Mouse (Mus musculus) myocyte (in vitro differentiated cells): Measurements from ENCODE around the gene Pkm.
A peak's percentile ranks its signal among the peaks of the same experiment; 100 is the strongest.

ENCODE experiments used
- MAX ChIP-seq: IDR thresholded peaks from one replicate; pipeline ENCODE4 v1.6.1; 2011; ENCODE audit warnings: low read depth, mild to moderate bottlenecking, control low read depth
- MYOG ChIP-seq, 3 experiments: IDR thresholded peaks; one replicate each; pipeline ENCODE4 v1.6.1; 2011; ENCODE audit warnings: control low read depth in 2 of 3, low read depth in 2 of 3, mild to moderate bottlenecking in 2 of 3; ENCODE audit not compliant: insufficient read length in 2 of 3, control insufficient read depth in 1 of 3, insufficient read depth in 1 of 3
- POLR2A ChIP-seq: IDR thresholded peaks from one replicate; pipeline ENCODE4 v1.6.1; 2011; ENCODE audit warnings: low read depth, mild to moderate bottlenecking, control low read depth, moderate library complexity; ENCODE audit not compliant: insufficient read length
- TCF12 ChIP-seq: IDR thresholded peaks from one replicate; pipeline ENCODE4 v1.6.1; 2011; ENCODE audit warnings: mild to moderate bottlenecking, control low read depth; ENCODE audit not compliant: poor library complexity, insufficient read depth, severe bottlenecking
- USF1 ChIP-seq: IDR thresholded peaks from one replicate; pipeline ENCODE4 v1.6.1; 2011; ENCODE audit warnings: low read depth, mild to moderate bottlenecking, control low read depth, moderate library complexity

- TF ChIP-seq TCF12 (no peak), POLR2A (no peak), MYOG (IDR thresholded peaks at IDR 0.05; ENCODE audit: control insufficient read depth in 1 of 3, insufficient read depth in 1 of 3, insufficient read length in 2 of 3, low read depth in 2 of 3) (peak in 2 of 3 experiments; percentile 56 to 73), MAX (no peak), USF1 (no peak)
These were observed 17.3 kb downstream of the Pkm start for GRCm38 (mm10) chr9:59673427-59673826.
